Mouse (Mus musculus): ENCODE data around the gene Zfp280b. TPM values are rescaled to one million over a fixed set of nuclear protein-coding genes. Genes with fewer than 3 reads are reported as not detected.
"Not testable (repeated sequence)": the region's sequence is repeated elsewhere in the genome, so short reads cannot be mapped to it uniquely, and the experiment has no call there.

Gene Zfp280b
- total RNA-seq (2022) = 10 to 100 TPM; 13.4 to 16.5 (median 15.6) TPM

DNA sequence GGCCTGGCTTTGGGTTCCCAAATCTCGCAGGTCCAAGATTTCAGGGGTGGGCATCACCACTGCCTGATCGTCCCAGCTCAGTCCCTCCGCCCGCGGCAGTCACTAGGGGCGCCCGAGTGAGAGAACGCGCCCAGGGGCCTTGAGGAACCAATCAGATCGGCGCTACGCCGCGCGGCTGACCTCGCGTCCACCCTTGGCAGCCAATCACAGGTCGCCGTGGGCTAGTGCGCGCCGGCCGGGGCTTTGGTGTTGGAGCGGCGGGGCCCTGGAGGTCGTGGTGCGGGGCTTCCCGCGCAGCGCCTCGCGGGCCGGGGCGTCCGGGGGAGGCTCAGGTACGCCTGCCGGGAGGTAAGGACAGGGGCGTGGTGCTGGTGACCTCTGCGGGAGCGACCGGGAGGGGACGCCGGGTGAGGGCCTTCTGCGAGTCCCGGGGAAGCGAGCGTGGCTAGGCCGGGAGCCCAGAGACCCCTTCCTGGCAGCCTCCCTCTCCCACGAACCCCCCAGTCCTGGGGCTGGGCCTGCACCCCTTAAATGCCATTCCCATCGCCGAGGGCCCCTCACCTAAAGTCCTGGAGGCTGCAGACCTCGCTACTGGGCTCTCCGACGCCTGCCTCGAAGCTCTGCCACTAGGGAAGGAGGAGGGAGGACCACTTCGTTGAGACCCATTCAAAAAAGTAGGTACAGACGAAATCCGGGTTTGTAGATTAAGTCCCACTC, at the start of gene Zfp280b:
Gene Zfp280b (plus strand): TSS at position 249 of the 717 bp plus-strand sequence.
- DNase-seq (ENCODE audit: low spot score in 2 of 2) = peak; percentile 87 to 89

DNA sequence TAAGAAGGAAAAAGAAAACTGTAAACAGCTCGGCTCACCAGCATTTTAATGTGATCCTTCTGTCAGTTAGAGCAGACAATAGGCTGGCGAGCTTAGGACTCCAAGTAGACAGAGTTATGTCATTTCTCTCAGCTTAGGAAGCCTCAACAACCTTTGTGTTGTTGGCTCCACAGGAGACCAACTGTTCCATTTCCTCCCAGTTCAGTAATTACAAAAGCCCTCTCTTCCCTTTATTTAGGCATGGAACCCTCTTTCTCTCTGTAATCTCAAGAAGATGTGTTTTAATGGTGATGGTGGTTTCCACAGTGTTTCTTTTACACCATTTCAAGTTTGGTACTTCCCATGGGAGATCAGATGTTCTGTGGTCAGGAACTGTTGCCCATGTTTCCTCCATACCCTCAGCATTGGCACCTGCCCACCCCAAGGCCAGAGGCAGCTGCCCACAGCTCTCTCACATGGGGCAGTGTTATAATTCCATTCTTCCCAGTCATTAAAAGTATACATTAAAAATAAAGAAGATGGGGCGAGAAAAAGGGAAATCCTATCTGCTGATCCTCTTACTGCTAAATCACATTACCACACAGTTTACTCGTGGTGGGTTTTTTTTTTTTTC, 41.9 kb upstream of the Zfp280b start:
- DNase-seq (ENCODE audit: low spot score in 2 of 2) = no peak

DNA sequence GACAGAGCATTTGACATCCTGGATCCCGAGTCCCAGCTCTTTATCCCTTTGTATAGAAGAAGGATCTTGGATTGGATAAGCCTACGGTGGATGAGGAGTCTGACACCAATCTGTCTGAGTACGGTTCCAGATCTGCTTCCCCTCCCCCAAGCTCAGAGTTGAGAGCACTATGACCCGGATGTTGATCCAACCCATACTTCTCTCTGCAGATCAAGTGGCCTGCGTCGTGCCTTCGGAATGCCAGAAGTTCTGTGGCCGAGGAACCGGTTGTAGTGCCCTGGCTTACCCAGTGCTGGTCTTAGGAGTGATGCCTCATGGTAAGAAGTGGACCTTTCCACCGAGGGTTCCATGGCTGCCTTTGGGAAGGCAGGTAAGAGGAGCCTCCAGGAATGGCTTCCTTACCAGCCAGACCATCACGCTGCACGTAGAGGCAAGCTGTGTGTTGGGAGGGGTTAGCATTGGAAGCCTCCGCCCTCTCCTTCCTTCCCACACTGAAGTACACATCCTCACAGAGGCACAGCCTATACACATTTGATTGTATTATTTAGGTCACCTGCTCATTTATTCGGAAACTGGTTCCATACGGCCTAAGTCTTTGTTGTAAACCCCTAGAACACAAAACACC, 38.7 kb upstream of the Zfp280b start:
- no peak for DNase-seq (ENCODE audit: low spot score in 2 of 2)

DNA sequence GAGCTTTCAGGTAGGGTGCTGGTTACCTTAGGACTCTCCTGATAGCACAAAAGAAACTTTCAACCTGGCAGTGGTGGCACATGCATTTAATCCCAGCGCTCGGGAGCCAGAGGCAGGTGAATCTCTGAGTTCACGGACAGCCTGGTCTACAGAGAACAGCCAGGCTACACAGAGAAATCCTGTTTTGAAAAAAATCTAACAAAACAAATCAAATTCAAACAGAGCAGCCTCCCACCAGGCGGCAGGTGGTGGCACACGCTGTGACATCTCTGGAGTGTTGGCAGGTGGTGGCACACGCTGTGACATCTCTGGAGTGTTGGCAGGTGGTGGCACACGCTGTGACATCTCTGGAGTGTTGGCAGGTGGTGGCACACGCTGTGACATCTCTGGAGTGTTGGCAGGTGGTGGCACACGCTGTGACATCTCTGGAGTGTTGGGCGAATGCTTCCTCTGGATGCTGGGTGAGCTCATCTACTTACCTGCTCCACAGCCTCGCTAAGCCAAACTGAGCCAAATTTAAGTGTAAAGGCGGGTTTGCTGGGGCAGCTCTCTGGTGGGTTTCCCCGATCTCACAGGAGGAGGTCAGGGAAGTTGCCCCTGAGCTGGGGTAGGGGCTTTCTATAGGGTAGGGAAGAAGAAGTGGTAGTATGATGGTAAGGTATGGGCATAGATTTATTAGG, 37.8 kb upstream of the Zfp280b start:
- not testable (repeated sequence) for DNase-seq (ENCODE audit: low spot score in 2 of 2)

DNA sequence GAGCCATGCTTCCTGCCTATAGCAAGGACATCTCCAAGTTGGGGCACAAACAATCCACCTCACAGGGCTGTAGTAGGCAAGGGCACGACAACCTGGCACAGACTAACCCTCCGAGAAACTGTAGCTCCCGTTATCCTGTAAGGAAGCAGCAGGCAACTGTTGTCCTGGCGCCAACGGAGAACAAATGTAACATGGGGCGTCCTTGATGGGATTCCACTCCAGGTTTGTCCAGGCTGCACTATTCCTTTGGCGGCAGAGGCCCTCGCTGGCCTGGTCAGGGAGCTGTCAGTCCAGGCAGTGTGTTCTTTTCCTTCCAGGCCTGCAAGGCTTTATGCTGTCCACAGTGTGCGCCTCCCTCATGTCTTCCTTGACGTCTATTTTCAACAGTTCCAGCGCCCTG, 37.0 kb upstream of the Zfp280b start:
- no peak for DNase-seq (ENCODE audit: low spot score in 2 of 2)

DNA sequence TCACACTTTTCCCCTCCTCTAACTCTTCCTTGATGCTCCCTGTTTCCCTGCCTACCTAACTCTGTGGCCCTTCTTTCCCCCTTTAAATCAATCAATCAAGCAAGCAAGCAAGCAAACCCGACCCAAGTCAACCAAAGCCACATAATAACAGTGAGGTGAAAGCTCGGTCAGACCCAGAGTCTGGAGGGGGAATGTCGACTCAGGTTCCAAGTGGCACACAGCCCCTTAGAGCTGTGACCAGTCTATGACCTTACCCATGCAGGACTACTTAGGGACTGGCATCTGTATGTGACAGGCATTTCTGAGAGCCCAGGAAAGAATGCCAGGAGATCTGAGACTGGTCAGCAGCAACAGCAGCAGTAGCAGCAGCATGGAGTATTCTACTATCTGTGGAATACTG, 36.1 kb upstream of the Zfp280b start:
- DNase-seq (ENCODE audit: low spot score in 2 of 2) = no peak

DNA sequence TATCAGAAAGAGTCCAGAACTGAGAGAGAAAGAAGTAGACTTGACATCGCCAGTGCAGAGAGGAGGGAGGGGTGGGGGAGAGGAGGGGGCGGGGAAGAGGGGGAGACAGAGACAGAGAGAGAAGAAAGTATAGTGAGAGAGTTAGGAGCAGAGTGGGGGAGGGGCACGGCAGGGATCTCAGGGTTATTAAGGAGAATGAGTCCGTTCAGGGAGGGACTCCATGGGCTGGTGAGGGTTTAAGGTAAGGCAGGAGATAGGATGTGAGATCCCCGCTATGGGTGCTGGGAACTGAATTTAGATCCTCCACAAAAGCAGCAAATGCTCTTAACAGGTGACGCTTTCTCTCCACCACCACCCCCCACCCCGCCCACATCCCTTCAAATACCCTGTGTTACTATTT, 31.3 kb upstream of the Zfp280b start:
- no peak for DNase-seq (ENCODE audit: low spot score in 2 of 2)

DNA sequence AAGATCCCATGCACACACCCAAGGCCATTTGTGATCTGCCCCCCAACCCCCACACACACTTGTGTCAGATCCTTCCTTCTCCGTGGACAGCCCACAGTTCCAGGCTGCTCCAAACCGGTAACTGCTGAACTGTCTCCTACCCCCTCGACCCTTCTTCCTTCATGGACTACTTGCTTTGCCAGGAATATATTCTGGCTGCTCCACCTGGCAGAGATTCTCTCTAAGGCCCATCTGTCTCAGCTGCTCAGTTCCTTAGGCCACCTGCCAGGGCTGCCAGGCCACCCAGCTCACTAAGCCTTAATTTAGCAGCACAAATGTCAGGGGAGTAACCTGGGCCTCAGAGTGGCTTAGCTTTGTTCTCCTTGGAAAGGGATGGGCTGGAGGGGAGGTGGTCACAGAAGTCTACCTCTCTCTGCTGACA, 30.3 kb upstream of the Zfp280b start:
- no peak for DNase-seq (ENCODE audit: low spot score in 2 of 2)

DNA sequence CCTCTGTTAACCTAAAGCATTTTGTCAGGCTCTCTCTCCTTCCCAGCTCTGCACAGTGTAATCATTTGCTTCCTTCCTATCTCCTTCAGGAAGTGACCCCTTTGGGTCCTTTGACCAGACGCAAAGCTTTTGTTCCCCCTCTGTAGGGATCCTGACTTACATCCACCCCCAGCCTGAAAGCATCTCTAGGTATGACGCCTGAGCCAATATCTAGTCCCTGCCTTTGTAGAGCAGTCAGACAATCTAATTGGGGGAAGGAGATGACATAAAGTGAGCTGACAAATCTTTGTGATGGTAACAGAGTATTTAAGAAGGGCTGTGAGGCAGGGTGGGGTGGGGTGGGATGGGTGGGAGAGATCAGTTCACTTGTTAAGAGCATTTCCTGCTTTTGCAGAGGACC, 29.8 kb upstream of the Zfp280b start:
- DNase-seq (ENCODE audit: low spot score in 2 of 2) = no peak

DNA sequence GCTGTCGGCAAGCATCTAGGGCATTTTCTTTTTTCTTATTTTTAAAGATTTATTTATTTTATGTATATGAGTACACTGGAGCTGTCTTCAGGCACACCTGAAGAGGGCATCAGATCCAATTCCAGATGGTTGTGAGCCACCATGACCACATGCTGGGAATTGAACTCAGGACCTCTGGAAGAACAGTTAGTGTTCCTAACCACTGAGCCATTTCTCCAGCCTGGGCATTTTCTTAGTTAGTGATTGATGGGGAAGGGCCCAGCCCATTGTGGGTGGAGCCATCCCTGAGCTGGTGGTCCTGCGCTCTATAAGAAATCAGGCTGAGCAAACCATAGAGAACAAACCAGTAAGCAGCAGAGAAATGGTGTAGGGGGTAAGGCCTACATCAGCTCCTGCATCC, 29.2 kb upstream of the Zfp280b start:
- DNase-seq (ENCODE audit: low spot score in 2 of 2) = no peak

DNA sequence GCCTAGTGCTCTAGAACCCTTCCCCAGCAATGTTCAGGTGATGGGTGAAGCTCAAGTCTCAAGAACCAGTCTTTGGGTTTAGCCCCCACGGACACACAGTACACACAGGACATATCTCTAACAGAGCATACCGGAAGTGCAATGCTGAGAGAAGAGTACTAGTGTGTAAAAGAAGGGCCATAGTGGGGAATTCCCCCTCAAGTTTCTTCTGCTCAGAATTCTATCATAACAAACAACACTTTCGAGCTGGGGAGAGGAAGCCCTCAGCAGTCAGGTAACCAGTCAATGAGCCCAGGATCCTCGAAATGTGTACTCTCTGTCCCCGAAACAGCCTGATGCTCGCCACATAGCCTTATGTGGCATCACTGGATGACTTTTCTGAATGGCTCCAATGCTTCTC, 26.1 kb upstream of the Zfp280b start:
- no peak for DNase-seq (ENCODE audit: low spot score in 2 of 2)

DNA sequence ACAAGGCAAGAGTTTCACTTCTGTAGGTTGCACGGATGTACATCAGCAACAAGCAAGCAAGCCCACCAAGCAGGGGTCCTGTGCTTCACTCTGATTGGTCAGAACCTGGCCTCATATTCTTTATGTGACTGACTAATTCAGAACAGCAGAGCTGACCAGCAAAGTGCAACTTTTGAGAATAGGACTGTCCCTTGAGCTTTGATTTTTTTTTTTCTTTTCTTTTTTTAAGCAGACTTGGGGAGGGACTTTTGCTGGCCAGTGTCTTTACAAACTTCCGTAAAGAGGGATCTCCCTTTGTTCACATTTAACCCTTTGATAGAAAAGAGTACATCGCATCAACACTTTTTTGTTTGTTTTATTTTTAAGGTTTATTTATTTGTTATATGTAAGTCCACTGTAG, 22.6 kb upstream of the Zfp280b start:
- DNase-seq (ENCODE audit: low spot score in 2 of 2) = no peak

DNA sequence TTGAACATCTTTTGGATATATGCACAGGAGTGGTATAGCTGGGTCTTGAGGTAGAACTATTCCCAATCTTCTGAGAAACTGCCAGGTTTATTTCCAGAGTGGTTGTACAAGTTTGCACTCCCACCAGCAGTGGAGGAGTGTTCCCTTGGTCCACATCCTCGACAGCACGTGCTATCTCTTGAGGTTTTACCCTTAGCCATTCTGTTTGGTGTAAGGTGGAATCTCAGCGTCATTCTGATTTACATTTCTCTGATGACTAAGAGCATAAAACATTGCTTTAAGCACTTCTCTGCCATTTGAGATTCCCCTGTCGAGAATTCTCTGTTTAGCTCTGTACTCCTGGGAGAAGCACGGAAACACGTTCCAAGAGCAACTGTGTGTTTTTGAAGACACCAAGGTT, 19.5 kb upstream of the Zfp280b start:
- DNase-seq (ENCODE audit: low spot score in 2 of 2) = no peak

DNA sequence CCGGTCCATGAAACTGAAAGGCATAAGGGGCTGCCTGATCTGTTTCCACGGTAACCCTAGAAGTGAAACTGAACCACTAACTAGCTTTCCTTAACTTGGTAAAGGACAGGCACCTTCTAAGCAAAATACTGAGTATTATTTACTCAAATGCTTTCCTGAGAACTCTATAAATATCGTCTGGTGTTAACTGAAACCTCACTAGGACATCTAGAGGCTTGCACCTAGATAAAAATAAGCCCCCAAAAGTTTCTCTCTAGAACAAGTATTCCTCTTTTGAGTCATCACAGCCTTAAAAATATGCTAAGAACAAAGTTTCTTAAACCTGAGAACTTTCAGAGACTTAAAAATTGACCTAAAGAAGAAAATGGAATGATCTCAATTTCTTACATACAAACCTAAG, 15.6 kb upstream of the Zfp280b start:
- DNase-seq (ENCODE audit: low spot score in 2 of 2) = no peak

DNA sequence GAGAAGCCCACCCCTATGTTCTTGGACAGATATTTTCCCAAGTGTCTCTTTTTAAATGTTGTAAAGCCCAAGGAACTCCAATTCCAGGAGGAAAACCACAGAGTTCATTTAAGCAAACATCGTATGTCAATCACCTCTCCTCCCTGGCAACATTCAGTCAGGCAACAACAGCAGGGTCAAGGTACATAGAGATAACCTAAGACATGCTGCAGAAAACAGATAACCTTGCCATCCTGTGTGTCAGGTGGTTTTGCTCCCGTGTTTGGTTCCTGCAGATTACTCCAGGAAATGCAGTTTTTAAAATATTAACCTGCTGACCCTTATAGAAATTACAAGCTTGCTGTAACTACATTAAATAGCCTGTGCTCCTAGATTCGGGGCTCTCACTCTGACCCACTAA, 10.7 kb upstream of the Zfp280b start:
- DNase-seq (ENCODE audit: low spot score in 2 of 2) = no peak

DNA sequence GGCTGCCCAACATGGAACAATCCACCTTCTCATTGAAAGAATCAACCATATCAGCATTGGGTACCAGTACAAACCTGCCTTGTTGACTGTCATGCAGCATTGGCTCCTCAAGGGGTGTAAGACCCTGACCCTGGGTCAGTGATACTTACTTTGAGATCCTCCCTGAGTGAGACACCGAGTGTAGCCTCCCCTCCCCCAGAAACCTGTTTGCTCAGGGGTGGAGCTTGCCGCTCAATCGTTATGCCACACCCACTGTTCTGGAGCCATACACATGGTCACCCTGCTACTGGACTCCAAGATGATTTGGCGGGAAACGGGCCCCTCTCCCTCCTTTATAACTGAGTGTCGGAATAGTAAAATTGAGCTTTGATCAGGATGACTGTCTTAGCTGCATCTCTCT, 8.5 kb upstream of the Zfp280b start:
- no peak for DNase-seq (ENCODE audit: low spot score in 2 of 2)

DNA sequence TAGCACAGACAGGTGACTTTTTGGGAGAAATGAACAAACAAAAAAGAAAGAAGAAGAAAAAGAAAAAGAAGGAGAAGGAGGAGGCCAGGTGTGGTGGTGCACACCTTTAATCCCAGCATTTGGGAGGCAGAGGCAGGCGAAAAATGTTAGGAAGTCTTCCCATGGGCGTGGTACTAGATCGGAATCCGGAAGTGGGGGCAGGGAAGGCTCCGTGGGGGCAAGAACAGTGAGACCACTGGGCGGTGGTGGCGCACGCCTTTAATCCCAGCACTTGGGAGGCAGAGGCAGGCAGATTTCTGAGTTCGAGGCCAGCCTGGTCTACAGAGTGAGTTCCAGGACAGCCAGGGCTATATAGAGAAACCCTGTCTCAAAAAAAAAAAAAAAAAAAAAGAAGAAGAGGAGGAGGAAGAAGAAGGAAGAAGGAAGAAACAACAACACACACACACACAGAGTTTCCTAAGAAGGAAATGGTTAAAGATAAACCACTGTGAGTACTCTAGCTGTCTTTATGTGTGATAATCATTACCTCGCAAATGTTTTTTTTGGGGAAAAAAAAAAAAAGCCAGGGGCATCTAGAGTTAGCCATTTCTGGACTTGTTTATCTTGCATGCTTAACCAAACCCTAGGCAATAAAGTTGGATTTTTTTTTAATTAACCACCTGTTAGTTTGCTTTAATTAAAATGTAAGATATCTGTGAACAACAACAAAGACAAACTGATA, 6.8 kb upstream of the Zfp280b start:
- DNase-seq (ENCODE audit: low spot score in 2 of 2) = no peak

DNA sequence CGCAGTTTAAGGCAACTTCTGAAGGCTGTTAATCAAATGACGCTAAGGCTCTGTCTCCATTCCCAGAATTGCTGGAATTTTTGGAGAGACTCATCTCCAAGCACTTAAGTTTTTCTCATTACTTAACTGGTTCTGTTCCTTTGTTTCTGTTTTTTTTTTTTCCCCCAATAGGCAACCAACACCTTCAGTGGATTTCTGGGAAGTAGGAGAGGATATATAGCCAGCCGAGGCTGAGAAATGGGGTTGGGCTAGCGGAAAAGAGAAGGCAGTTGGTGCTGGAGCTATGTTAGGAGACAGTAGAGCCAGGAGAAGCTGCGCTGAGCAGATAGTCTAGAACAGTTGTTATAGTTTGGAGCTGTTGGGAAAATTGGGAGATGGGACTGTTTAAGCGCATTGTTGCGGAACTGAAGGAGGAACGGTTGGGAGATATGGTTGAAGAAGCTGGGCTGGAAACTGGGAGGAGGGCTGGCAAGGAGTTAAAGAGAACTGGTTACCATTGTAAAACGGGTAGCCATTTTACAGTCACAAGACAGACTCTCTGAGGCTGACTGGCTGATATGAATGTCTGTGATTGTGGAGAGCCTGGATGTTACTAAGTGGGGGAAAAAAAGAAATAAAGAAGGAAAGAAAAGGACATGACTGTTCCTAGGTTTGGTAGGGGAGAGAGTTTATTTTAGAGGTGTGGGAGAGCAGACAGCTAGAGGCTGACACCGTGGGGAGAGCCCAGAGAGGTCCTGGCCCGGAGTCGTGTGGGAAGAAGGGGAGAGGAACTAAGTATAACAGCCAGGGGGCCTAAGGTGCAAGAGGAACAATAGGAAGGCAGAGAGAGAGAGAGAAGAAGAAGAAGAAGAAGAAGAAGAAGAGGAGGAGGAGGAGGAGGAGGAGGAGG, 5.1 kb upstream of the Zfp280b start:
- DNase-seq (ENCODE audit: low spot score in 2 of 2) = no peak

DNA sequence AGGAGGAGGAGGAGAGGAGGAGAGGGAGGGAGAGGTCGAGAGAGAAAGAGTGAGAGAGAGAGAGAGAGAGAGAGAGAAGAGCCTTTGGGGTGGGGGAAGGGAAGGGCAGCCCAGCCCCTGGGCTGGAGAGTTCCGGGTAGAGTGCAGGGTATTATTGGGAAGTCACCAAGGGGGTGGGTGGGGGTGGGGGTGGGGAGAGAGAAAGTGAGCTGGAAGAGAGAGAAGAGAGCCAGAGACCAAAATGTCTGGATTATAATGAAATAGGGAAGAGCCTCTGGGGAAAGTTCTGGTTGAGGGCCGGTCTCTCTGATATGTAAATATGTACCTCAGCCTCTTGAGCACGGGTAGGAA, 4.5 kb upstream of the Zfp280b start:
- no peak for DNase-seq (ENCODE audit: low spot score in 2 of 2)

DNA sequence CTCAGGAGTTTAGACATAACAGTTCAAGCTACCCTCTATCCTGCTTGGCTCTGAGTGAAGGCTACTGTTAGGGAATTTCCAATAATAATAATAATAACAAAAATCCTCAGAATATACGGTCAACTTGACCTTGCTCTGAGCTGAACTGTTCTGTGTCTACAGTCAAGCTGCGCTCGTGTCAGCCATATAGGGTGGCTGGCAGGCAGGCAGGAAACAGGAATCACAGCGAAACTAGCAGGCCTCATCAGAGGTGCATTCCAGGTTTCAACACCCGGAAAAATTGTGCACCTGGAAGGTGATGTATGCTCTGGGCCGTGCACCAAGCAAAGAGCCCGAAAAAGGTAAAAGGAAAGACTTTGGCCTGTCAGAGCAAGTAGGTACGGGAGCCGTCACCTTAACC, 4.1 kb upstream of the Zfp280b start:
- no peak for DNase-seq (ENCODE audit: low spot score in 2 of 2)

DNA sequence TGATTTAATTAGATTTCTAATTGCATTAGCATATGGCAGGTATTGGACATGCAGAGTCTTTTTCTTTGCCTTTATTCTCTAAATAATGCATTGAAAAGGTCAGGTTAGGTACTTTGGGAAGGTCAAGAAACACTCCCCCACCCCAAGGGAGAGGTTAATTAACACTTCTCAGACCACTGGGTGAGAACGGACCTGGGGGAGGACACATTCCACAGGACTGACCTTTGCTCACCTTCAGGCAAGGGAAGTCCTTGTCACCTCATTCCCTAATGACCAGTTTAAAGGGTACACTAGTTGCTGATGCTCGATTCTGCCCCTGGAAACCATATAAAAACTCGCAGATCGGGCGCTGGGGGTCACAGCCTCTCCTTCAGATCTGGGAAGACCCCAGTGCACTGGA, 3.2 kb upstream of the Zfp280b start:
- DNase-seq (ENCODE audit: low spot score in 2 of 2) = no peak

Measured in left cerebral cortex, adult 8-10 months (tissue).